Mouse (Mus musculus): ENCODE results near the gene Ints2. TPM values are rescaled to one million over a fixed set of nuclear protein-coding genes. Genes with fewer than 3 reads are reported as not detected.
A peak's percentile ranks its signal among the peaks of the same experiment; 100 is the strongest.
"Not testable (repeated sequence)": the region's sequence is repeated elsewhere in the genome, so short reads cannot be mapped to it uniquely, and the experiment has no call there.

Ints2 gene
- 10 to 100 TPM; 20.2 to 20.5 TPM for total RNA-seq (2021)
- long read RNA-seq, experiment 1, full-length matches to known transcripts: 3 of 6 reads
- long read RNA-seq, experiment 1, partial matches to known transcripts: 0 of 6 reads
- long read RNA-seq, experiment 1, other reads (novel, unspliced or antisense): 3 of 6 reads
- long read RNA-seq, experiment 2, full-length matches to known transcripts: 3 of 6 reads
- long read RNA-seq, experiment 2, partial matches to known transcripts: 0 of 6 reads
- long read RNA-seq, experiment 2, other reads (novel, unspliced or antisense): 3 of 6 reads

- DNase-seq (ENCODE audit: low spot score in 2 of 2): peak; percentile 95 to 96
These were observed at the start of gene Ints2 for GRCm38 (mm10) chr11:86257460-86258076. Gene Ints2 (minus strand): TSS chr11:86257575.

DNA sequence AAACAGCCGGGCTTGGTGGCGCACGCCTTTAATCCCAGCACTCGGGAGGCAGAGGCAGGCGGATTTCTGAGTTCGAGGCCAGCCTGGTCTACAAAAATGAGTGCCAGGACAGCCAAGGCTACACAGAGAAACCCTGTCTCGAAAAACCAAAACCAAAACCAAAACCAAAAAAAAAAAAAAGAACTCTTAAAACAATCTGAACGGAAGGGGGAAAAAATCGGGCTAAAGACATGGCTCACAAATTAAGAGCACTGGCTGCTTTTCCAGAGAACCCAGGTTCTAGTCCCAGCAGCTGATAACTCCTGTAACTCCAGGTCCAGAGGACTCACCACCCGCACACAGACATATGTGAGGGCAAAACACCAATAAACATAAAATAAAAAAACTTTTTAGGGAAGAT is 34.8 kb upstream of the Ints2 start:
- DNase-seq (ENCODE audit: low spot score in 2 of 2): not testable (repeated sequence)

- DNase-seq (ENCODE audit: low spot score in 2 of 2): no peak
These were observed 34.3 kb upstream of the Ints2 start for GRCm38 (mm10) chr11:86291714-86292113.

DNA sequence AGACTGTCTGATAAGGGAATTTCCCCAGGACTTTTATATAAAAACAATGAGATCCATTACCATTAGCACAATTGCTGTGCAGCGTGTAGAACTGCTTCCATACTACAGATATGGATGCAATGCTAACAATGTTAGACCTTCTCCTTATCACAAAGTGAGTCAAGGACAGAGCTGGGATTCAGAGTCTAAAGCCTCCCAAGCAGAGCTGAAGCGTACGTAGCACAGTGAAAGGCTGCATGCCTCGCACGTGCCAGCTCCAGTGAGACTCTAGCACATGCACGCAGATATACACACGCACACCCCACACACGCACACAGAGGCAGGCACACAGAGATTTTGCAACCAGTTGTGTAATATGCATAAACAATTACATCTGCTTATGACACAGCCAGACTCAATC is 28.4 kb upstream of the Ints2 start:
- DNase-seq (ENCODE audit: low spot score in 2 of 2): no peak

GRCm38 (mm10) chr11:86278442-86279102 is 21.2 kb upstream of the Ints2 start:
- no peak for DNase-seq (ENCODE audit: low spot score in 2 of 2)

DNA sequence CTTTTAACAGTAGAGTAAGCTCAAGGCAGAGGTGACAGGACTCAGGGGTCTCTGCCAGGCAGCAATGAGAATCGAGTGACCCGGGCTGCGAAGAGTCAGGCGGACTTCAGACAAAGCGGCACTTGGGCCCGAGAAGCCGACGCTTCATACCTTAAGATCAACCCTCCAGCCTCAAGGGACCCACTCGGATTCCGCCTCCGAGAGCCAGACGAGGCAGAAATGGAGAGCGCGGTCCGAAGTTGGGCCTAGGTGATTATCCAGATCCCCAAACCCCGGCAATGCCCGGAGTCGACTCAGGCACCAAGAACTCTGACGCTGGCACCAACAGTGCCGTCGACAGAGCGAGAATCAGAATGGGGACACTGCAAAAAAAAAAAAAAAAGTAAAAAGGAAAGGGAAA is 321 bp downstream of the Ints2 start:
- DNase-seq (ENCODE audit: low spot score in 2 of 2): no peak

- no peak for DNase-seq (ENCODE audit: low spot score in 2 of 2)
These were observed 4.0 kb downstream of the Ints2 start for GRCm38 (mm10) chr11:86253342-86253741.

DNA sequence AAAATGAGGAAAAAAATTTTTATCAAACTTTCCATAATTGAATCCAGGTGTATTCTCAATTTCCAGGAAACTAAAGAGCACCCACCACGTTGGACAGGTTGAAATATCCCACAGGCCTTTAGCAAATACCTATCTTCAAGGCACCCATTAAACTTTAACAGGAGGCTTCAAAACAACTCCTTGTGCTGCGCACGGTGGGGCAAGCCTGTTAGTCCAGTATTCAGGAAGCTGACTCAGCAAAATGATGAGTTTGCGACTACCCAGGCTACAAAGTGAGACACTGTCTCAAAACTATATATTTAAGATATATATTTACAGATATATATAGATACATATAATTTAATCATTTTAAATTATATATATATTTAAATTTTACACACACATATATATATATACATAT is 24.9 kb downstream of the Ints2 start:
- DNase-seq (ENCODE audit: low spot score in 2 of 2): no peak

DNA sequence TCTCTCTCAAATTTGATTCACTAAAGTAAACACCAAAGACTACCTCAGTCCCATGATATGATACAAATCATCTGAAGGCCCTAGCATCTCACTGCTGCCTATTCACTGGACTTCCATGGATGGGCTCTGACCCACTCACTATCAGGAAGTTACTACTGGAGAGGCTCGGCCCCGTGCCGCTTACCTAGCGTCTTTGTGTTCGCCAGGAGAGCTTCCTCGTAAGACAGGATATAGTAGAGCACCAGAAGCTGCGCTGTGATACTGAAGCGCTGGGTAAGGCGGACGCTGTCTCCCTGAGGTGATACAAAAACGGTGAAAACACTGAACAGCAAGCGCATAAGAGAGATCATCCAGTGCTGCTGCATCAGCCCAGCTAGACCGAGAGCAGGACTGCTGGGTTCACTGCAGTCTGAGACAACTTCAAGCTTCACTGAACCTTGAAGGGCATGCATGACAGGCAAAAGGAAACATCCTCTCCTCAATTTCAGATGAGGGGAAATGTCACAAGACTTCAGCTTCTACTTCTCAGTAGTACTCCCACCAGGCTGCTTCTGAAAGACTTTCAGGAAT is 25.5 kb downstream of the Ints2 start:
- no peak for DNase-seq (ENCODE audit: low spot score in 2 of 2)

- no peak for DNase-seq (ENCODE audit: low spot score in 2 of 2)
These were observed 30.7 kb downstream of the Ints2 start for GRCm38 (mm10) chr11:86226646-86227180.

DNA sequence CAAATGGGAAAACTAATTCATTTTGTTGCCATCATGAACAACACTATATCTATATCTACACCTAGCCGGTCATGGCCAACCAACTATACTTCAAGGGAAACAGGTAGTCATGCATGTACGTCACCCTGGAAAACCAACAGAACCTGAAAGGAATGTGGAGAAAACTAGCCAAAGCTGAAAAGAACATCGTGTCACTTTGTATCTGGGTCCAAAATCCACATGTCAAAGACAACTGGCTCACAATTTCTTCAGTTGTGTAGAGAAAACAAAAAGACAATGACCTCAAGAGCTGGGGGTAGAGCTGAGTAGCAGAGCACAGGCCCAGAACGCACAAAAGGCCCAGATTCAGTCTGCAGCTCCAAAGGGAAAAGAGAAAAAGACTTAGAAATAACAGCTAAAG is 31.6 kb downstream of the Ints2 start:
- no peak for DNase-seq (ENCODE audit: low spot score in 2 of 2)

DNA sequence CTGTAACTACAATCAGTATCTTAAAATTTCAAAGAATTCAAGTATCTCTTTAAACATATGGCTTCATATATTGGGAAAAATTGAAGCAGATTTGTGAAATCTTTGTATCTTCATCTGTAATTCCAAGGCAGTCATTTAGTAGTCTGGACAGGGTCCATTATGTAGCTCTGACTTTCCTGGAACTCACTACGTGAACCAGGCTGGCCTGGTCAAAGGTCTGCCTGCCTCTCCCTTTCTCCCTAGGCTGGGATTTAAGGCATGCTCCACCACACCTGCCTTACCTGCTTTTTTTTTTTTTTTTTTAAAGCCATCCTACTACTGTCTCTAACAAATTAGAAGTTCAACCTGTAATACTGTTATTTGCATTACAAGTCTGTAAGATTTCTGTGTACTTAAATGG is 45.6 kb downstream of the Ints2 start:
- no peak for DNase-seq (ENCODE audit: low spot score in 2 of 2)

DNA sequence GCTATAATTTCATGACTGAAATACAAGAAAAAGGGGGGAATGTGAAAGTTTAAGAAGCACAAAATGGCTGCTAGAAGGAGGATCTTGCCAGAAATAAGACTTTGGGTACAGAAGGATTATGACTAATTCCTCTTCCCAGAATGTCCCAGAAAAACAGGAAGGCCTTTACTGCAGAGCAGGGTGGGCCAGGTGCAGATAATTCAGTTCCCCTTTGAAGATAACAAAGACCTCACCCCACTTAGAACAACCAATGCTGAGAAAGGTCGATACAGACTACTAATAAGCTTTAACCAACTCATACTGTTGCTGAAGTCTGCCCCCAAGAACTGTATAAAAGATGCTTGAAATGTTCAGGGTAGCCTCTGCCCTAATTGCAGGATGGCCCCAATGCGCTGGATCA is 48.3 kb downstream of the Ints2 start:
- DNase-seq (ENCODE audit: low spot score in 2 of 2): no peak

DNA sequence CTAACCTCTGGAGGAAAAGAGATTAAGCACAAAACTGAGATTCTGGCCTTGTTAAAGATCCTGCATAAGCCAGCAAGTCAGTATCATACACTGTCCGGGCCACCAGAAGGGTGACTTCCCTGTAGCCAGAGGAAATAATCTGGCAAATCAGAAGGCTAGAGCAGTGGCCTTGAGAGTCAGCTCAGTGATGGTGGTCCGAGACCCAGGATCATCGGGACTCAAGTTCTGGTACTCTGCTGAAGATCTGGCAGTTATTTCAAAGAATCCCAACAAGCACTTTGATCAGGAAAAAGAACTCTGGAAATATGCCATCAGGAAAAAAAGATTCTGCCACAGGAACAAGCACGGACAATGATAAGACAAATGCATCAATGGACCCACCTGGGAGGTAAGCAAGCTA is 51.5 kb downstream of the Ints2 start:
- no peak for DNase-seq (ENCODE audit: low spot score in 2 of 2)

- DNase-seq (ENCODE audit: low spot score in 2 of 2): no peak
These were observed 52.3 kb downstream of the Ints2 start for GRCm38 (mm10) chr11:86205031-86205430.

GRCm38 (mm10) chr11:86201901-86202675 is 55.3 kb downstream of the Ints2 start:
- DNase-seq (ENCODE audit: low spot score in 2 of 2): no peak

DNA sequence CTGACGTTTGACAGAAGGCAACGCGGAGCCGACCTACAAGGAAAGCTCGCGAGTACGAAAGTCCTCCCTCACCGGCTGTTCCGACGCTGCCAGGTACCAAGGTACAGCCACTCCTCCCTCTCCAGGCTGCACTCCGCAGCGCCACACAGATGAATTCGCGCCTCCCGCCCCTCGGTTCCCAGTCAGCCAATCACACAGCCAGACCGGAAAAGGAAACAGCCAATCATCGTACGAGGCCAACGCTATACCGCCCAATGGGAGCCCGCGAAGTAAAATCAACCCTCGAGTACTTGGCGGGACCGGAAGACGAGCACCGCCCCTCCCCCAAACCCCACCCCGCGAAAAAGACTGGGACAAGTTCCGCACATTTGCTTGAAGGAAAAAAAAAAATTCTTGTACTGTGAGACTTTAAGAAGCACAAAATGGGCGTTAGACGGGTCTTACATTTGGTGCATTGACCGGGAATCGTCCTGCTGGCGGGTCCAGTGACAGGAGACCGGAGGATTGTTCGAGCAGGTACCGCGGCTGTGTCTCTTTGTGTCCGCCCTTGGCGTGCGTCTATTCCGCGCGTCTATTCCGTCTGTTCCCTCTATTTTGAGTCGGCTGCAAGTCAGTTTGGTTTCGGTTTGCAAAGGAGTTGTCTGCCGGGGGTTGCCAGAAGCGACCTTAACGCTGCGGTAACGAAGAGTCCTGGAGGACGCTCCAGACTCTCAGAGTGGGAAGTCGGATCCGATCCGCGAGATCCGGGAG is 56.2 kb downstream of the Ints2 start, which contains the start of gene Brip1:
Gene Brip1, minus strand, starts transcription at position 157 of the 750 bp plus-strand sequence.
- peak; percentile 86 to 91 for DNase-seq (ENCODE audit: low spot score in 2 of 2)

DNA sequence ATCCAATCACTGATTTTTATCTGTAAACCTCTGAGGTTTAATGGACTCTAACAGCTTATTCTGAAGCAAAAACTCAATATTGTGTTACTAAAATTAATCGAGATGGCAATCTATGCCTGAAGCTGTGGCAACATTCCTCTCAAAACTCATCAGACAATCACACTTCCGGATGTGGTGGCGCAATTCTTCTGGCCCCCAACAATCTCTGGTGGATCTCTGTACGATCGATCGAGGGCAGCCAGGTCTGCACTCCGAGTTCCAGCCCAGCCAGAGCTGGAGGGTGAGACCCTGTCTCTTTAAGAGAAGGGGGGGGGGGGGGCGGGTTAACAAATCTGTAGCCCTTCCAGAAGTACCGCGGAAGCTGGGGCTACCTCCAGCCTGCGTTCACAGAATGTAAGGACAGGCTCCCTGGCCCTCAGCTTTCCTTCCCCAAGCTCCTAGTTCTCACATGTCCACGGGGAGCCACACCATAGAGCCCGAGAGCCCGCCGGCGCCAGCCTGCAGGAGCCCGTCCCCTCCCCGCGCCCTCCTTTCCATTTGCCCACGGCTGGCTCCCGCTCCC is 56.8 kb downstream of the Ints2 start:
- DNase-seq (ENCODE audit: low spot score in 2 of 2): no peak

GRCm38 (mm10) chr11:86199733-86200132 is 57.6 kb downstream of the Ints2 start:
- no peak for DNase-seq (ENCODE audit: low spot score in 2 of 2)

DNA sequence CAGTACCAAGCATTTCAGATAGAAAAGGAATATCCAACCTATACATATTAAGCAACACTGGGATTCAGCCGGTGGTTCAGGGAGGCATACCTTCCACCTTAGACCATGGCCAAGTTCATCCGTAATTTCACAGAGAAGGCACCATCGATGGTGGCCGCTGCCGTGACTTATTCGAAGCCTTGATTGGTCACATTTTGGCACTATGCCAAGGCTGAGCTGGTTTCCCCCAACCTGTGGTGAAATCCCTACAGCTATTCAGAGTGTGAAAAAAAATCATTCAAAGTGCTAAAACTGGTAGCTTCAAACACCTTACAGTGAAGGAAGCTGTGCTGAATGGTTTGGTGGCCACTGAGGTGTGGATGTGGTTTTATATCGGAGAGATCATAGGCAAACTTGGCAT is 72.2 kb downstream of the Ints2 start:
- DNase-seq (ENCODE audit: low spot score in 2 of 2): not testable (repeated sequence)

Data from left cerebral cortex, adult 18-20 months (tissue).